18 mouse cellular contexts compared by ENCODE assay signal in the genomic region with DNA sequence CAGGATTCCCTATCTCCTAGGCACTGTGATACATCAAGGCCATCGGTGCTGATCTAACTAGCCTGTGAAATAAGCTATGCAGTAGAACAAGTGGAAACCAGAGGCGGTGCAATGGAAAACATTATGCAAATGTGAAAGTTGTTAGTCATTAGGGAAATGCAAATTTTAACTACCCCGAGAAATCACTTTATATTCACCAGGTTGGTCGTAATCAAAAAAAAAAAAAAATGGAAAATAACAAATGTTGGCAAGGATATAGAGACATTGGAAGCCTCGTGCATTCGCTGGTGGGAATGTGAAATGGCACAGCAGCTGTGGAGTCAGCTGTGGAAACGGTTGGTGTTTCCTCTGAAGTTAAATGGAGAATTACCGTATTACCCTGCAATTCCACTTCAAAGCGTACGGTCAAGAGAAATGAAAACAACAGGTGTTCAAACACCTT. TPM values are rescaled to one million over a fixed set of nuclear protein-coding genes. Genes with fewer than 3 reads are reported as not detected.
A peak's percentile ranks its signal among the peaks of the same experiment; 100 is the strongest.
DNase-seq lines count a peak whose midpoint lies in the region; ATAC-seq and TF ChIP-seq lines count a peak whose summit lies in the region.
"Had no signal": no experiment of that assay in that cellular context is flagged by ENCODE, and none has a peak within 500 bp of the region (broad histone marks: within the 10 kb centered on the region; RNA-seq: fewer than 3 reads in every experiment).

No protein-coding gene starts in this region.

- H3K9me3 ChIP-seq in forebrain, embryonic 13.5 days (replicated peaks), result 0 out of 2 replicates have a peak, but pooled peaks cover 3% of the 10 kb centered on the region
- no peaks in the 10 kb centered on the region for H3K9me3 ChIP-seq in forebrain, embryonic 12.5 days
- peaks cover 6% of the 10 kb centered on the region; the same call in 1 of the 2 replicates for H3K9me3 ChIP-seq in hindbrain, embryonic 13.5 days
- H3K9me3 ChIP-seq: embryonic facial prominence, embryonic 13.5 days; kidney, embryonic 15.5 days had no signal

- 68% methylated on average over 10 of the region's 10 CpGs for WGBS in forebrain, embryonic 13.5 days
- 86% methylated on average over 10 of the region's 10 CpGs for WGBS in forebrain, embryonic 12.5 days
- WGBS in hindbrain, embryonic 13.5 days, result 78% methylated on average over 10 of the region's 10 CpGs

- ATAC-seq in forebrain, embryonic 13.5 days, result peak; percentile 43; the same call in 1 of the 2 replicates
- ATAC-seq in forebrain, embryonic 12.5 days (ENCODE audit: low FRiP score), result no peak
- peak; percentile 79 for ATAC-seq in CD4-positive, CD25-positive, alpha-beta regulatory T cell, adult 4 months
- peak; percentile 80 for ATAC-seq in inflammation-experienced regulatory T-cells, adult 6 months
- ATAC-seq in hindbrain, embryonic 13.5 days (ENCODE audit: low FRiP score), result no peak

- H3K27me3 ChIP-seq in forebrain, embryonic 13.5 days, result no peaks in the 10 kb centered on the region
- H3K27me3 ChIP-seq in forebrain, embryonic 12.5 days, result no peaks in the 10 kb centered on the region
- 0 out of 2 replicates have a peak, but pooled peaks cover 2% of the 10 kb centered on the region for H3K27me3 ChIP-seq in hindbrain, embryonic 13.5 days
- H3K27me3 ChIP-seq: embryonic facial prominence, embryonic 13.5 days; heart, embryonic 15.5 days; kidney, embryonic 15.5 days had no signal

- no peaks in the 10 kb centered on the region for H3K4me1 ChIP-seq in forebrain, embryonic 13.5 days
- H3K4me1 ChIP-seq in forebrain, embryonic 12.5 days, result no peaks in the 10 kb centered on the region
- H3K4me1 ChIP-seq in hindbrain, embryonic 13.5 days (replicated peaks), result no peaks in the 10 kb centered on the region
- H3K4me1 ChIP-seq: embryonic facial prominence, embryonic 13.5 days; heart, embryonic 15.5 days; kidney, embryonic 15.5 days had no signal

- intact Hi-C loops in left cerebral cortex, postnatal 25 days (cut with DNase I), result no loop called here
- intact Hi-C loops in left cerebral cortex, adult 2 months (cut with DNase I), result no loop called here

- DNase-seq in left cerebral cortex, postnatal 25 days (ENCODE audit: low spot score in 2 of 2), result peak; percentile 35 to 66
- DNase-seq in left cerebral cortex, adult 2 months (ENCODE audit: extremely low spot score in 1 of 2, low spot score in 2 of 2), result no peak
- DNase-seq in T-cell, adult 2 months (ENCODE audit: low spot score), result no peak
- DNase-seq: adrenal gland, postnatal 36 days; cerebellum, postnatal 25 days; heart, adult 11 months; liver; lung, embryonic 14.5 days had no signal

- no peak overlapping the region for H3K4me2 ChIP-seq in forebrain, embryonic 13.5 days
- H3K4me2 ChIP-seq in forebrain, embryonic 12.5 days, result no peak overlapping the region
- H3K4me2 ChIP-seq in hindbrain, embryonic 13.5 days, result no peak overlapping the region
- H3K4me2 ChIP-seq: embryonic facial prominence, embryonic 13.5 days; heart, embryonic 15.5 days; kidney, embryonic 15.5 days; lung, embryonic 14.5 days had no signal

- no peak overlapping the region for H3K9ac ChIP-seq in forebrain, embryonic 13.5 days
- H3K9ac ChIP-seq in forebrain, embryonic 12.5 days, result no peak overlapping the region
- H3K9ac ChIP-seq in hindbrain, embryonic 13.5 days, result no peak overlapping the region
- H3K9ac ChIP-seq: embryonic facial prominence, embryonic 13.5 days; heart, embryonic 15.5 days; kidney, embryonic 15.5 days; lung, embryonic 14.5 days had no signal

- no peaks in the 10 kb centered on the region for H3K36me3 ChIP-seq in forebrain, embryonic 13.5 days (ENCODE audit: poor library complexity, severe bottlenecking)
- no peaks in the 10 kb centered on the region for H3K36me3 ChIP-seq in forebrain, embryonic 12.5 days (replicated peaks)
- no peaks in the 10 kb centered on the region for H3K36me3 ChIP-seq in hindbrain, embryonic 13.5 days
- H3K36me3 ChIP-seq: embryonic facial prominence, embryonic 13.5 days; heart, embryonic 15.5 days; kidney, embryonic 15.5 days had no signal

- no peak overlapping the region for H3K27ac ChIP-seq in forebrain, embryonic 13.5 days
- no peak overlapping the region for H3K27ac ChIP-seq in forebrain, embryonic 12.5 days
- H3K27ac ChIP-seq in left cerebral cortex, adult 2 months, result no peak overlapping the region
- H3K27ac ChIP-seq in hindbrain, embryonic 13.5 days, result no peak overlapping the region
- H3K27ac ChIP-seq: embryonic facial prominence, embryonic 13.5 days; heart, embryonic 15.5 days; kidney, embryonic 15.5 days had no signal

- no peak overlapping the region for H3K4me3 ChIP-seq in forebrain, embryonic 13.5 days
- no peak overlapping the region for H3K4me3 ChIP-seq in forebrain, embryonic 12.5 days (replicated peaks)
- no peak overlapping the region for H3K4me3 ChIP-seq in left cerebral cortex, adult 2 months
- H3K4me3 ChIP-seq in hindbrain, embryonic 13.5 days, result no peak overlapping the region
- H3K4me3 ChIP-seq: embryonic facial prominence, embryonic 13.5 days; heart, embryonic 15.5 days; kidney, embryonic 15.5 days had no signal

- no peak for TF ChIP-seq CTCF in left cerebral cortex, adult 2 months (IDR thresholded peaks at IDR 0.05)

RNA-seq across cellular contexts. Expression of gene Slc41a1, which starts 6.4 kb away (rescaled TPM):
- 10.5 and 11.3 TPM in 2 replicates for polyA plus RNA-seq in forebrain, embryonic 13.5 days (2015; fragmentation: Nextera tagmentation; extraction: Ambion mirVana)
- 10.2 and 11.5 TPM in 2 replicates for polyA plus RNA-seq in forebrain, embryonic 12.5 days (2016; fragmentation: Nextera tagmentation; extraction: Ambion mirVana)
- total RNA-seq in left cerebral cortex, postnatal 25 days (2021), result 10 to 100 TPM; 46.4 to 51.0 TPM
- 10 to 100 TPM; 42.6 to 46.8 TPM for total RNA-seq in left cerebral cortex, adult 2 months (2021)
- polyA plus RNA-seq in CD4-positive, CD25-positive, alpha-beta regulatory T cell, adult 4 months (2017; shearing (Covaris generic)), result 10 to 100 TPM; 16.0 to 21.5 TPM
- polyA plus RNA-seq in inflammation-experienced regulatory T-cells, adult 6 months (2017; shearing (Covaris generic)), result 10 to 100 TPM; 14.0 to 24.6 (median 17.6) TPM
- 13.3 and 13.6 TPM in 2 replicates for polyA plus RNA-seq in hindbrain, embryonic 13.5 days (2015; fragmentation: Nextera tagmentation; extraction: Ambion mirVana)

RNA-seq across cellular contexts. Expression of gene Pm20d1, which starts 23.7 kb away (rescaled TPM):
- polyA plus RNA-seq in forebrain, embryonic 13.5 days (2015; fragmentation: Nextera tagmentation; extraction: Ambion mirVana), result 0.15 and 0.16 TPM in 2 replicates
- 0.34 and 0.35 TPM in 2 replicates for polyA plus RNA-seq in forebrain, embryonic 12.5 days (2016; fragmentation: Nextera tagmentation; extraction: Ambion mirVana)
- 1 to 10 TPM; 1.9 to 2.1 TPM for total RNA-seq in left cerebral cortex, postnatal 25 days (2021)
- total RNA-seq in left cerebral cortex, adult 2 months (2021), result 1 to 10 TPM; 1.5 to 2.3 TPM
- polyA plus RNA-seq in CD4-positive, CD25-positive, alpha-beta regulatory T cell, adult 4 months (2017; shearing (Covaris generic)), result under 1 TPM in 1 of 2 experiments, not detected in 1; 0.05 TPM
- polyA plus RNA-seq in inflammation-experienced regulatory T-cells, adult 6 months (2017; shearing (Covaris generic)), result under 1 TPM; 0.08 to 0.11 (median 0.08) TPM
- 0.27 and 0.30 TPM in 2 replicates for polyA plus RNA-seq in hindbrain, embryonic 13.5 days (2015; fragmentation: Nextera tagmentation; extraction: Ambion mirVana)
- total RNA-seq: MEL; neutrophil, adult 5-6 weeks had no signal

RNA-seq across cellular contexts. Expression of gene Rab29, which starts 46.1 kb away (rescaled TPM):
- 8.5 and 9.2 TPM in 2 replicates for polyA plus RNA-seq in forebrain, embryonic 13.5 days (2015; fragmentation: Nextera tagmentation; extraction: Ambion mirVana)
- 9.7 and 10.7 TPM in 2 replicates for polyA plus RNA-seq in forebrain, embryonic 12.5 days (2016; fragmentation: Nextera tagmentation; extraction: Ambion mirVana)
- total RNA-seq in left cerebral cortex, postnatal 25 days (2021), result 1 to 10 TPM; 5.1 to 7.6 TPM
- total RNA-seq in left cerebral cortex, adult 2 months (2021), result 1 to 10 TPM; 4.8 to 5.0 TPM
- polyA plus RNA-seq in CD4-positive, CD25-positive, alpha-beta regulatory T cell, adult 4 months (2017; shearing (Covaris generic)), result 10 to 100 TPM; 35.6 to 36.8 TPM
- polyA plus RNA-seq in inflammation-experienced regulatory T-cells, adult 6 months (2017; shearing (Covaris generic)), result 10 to 100 TPM; 36.3 to 55.1 (median 42.5) TPM
- 8.0 TPM in 2 replicates for polyA plus RNA-seq in hindbrain, embryonic 13.5 days (2015; fragmentation: Nextera tagmentation; extraction: Ambion mirVana)

Comparison
In these comparisons a context has a peak if more than half of its experiments do, and no peak if none do; other contexts are left out.
1. ATAC-seq: peak in forebrain, embryonic 13.5 days (single experiment), CD4-positive, CD25-positive, alpha-beta regulatory T cell, adult 4 months (single experiment) and inflammation-experienced regulatory T-cells, adult 6 months (single experiment); none in forebrain, embryonic 12.5 days (single experiment) and hindbrain, embryonic 13.5 days (single experiment).
2. DNase-seq: peak in left cerebral cortex, postnatal 25 days (2 of 2); none in left cerebral cortex, adult 2 months (0 of 2) and T-cell, adult 2 months (single experiment).